Comparison of ENCODE assay signal across 13 mouse cellular contexts in genomic region chr17:72265171-72266022, GRCm38 (mm10).
A peak's percentile ranks its signal among the peaks of the same experiment; 100 is the strongest.
DNase-seq lines count a peak whose midpoint lies in the region; ATAC-seq and TF ChIP-seq lines count a peak whose summit lies in the region.
"Had no signal": no experiment of that assay in that cellular context is flagged by ENCODE, and none has a peak within 500 bp of the region (broad histone marks: within the 10 kb centered on the region; RNA-seq: fewer than 3 reads in every experiment).

No protein-coding gene starts in this region.

- no peak for ATAC-seq in limb, embryonic 14.5 days (ENCODE audit: low FRiP score, low read depth)
- ATAC-seq in CD4-positive, CD25-positive, alpha-beta regulatory T cell, adult 4 months: no peak
- ATAC-seq: inflammation-experienced regulatory T-cells, adult 6 months; midbrain, embryonic 15.5 days had no signal

- no peaks in the 10 kb centered on the region for H3K79me2 ChIP-seq in heart, adult 2 months (replicated peaks; ENCODE audit: control insufficient read depth, insufficient read depth, low read length)

- no peak for TF ChIP-seq EP300 in heart, adult 2 months (IDR thresholded peaks at IDR 0.05; ENCODE audit: insufficient read depth, low read depth, low read length)

- no peaks in the 10 kb centered on the region for H3K27me3 ChIP-seq in heart, adult 2 months (ENCODE audit: control insufficient read depth, insufficient read depth, low read length)
- no peaks in the 10 kb centered on the region for H3K27me3 ChIP-seq in limb, embryonic 14.5 days (ENCODE audit: control insufficient read depth, insufficient read depth, low read length)
- H3K27me3 ChIP-seq in limb, embryonic 10.5 days (ENCODE audit: low read depth, poor library complexity, severe bottlenecking): no peaks in the 10 kb centered on the region
- H3K27me3 ChIP-seq: CH12.LX; liver, embryonic 13.5 days; midbrain, embryonic 15.5 days had no signal

- no peaks in the 10 kb centered on the region for H3K4me1 ChIP-seq in heart, adult 2 months (ENCODE audit: control insufficient read depth, insufficient read depth, low read length)
- H3K4me1 ChIP-seq in limb, embryonic 14.5 days (ENCODE audit: control insufficient read depth, insufficient read depth, low read length): peaks cover 5% of the 10 kb centered on the region; the same call in 1 of the 2 replicates
- no peaks in the 10 kb centered on the region for H3K4me1 ChIP-seq in limb, embryonic 10.5 days
- H3K4me1 ChIP-seq: liver, embryonic 13.5 days; midbrain, embryonic 15.5 days had no signal

- WGBS in heart, adult 2 months: 80% methylated on average over 9 of the region's 9 CpGs
- 55% methylated on average over 9 of the region's 9 CpGs for WGBS in limb, embryonic 14.5 days
- 89% methylated on average over 9 of the region's 9 CpGs for WGBS in limb, embryonic 10.5 days

- no peaks in the 10 kb centered on the region for H3K9me3 ChIP-seq in limb, embryonic 14.5 days (ENCODE audit: control insufficient read depth, low read length)
- H3K9me3 ChIP-seq in limb, embryonic 10.5 days (replicated peaks): no peaks in the 10 kb centered on the region
- H3K9me3 ChIP-seq: liver, embryonic 13.5 days; midbrain, embryonic 15.5 days had no signal

- intact Hi-C loops in heart, postnatal 10 days (cut with DNase I): no loop called here
- intact Hi-C loops in heart, adult 2 months (cut with DNase I): no loop called here

- H3K4me3 ChIP-seq in heart, adult 2 months: no peak overlapping the region
- no peak overlapping the region for H3K4me3 ChIP-seq in limb, embryonic 14.5 days (replicated peaks; ENCODE audit: low read length)
- no peak overlapping the region for H3K4me3 ChIP-seq in limb, embryonic 10.5 days
- H3K4me3 ChIP-seq: liver, embryonic 13.5 days; midbrain, embryonic 15.5 days had no signal

- no peak overlapping the region for H3K27ac ChIP-seq in heart, adult 2 months
- no peak overlapping the region for H3K27ac ChIP-seq in limb, embryonic 14.5 days (replicated peaks; ENCODE audit: low read depth, low read length)
- no peak overlapping the region for H3K27ac ChIP-seq in limb, embryonic 10.5 days
- H3K27ac ChIP-seq: liver, embryonic 13.5 days; midbrain, embryonic 15.5 days had no signal

- TF ChIP-seq POLR2A in heart, adult 2 months (IDR thresholded peaks at IDR 0.05; ENCODE audit: insufficient read depth, low read depth, low read length): no peak
- TF ChIP-seq POLR2A in limb, embryonic 14.5 days (IDR thresholded peaks at IDR 0.05; ENCODE audit: borderline replicate concordance, extremely low read depth, insufficient read depth, insufficient read length): no peak

- DNase-seq in heart, postnatal 10 days: peak; percentile 15 to 17
- no peak for DNase-seq in heart, adult 2 months
- DNase-seq in limb, embryonic 14.5 days (ENCODE audit: low spot score): peak; percentile 56
- DNase-seq in limb, embryonic 10.5 days (ENCODE audit: low spot score): no peak
- peak; percentile 5 for DNase-seq in urinary bladder, postnatal 14 days (ENCODE audit: low spot score)
- no peak for DNase-seq in urinary bladder, adult 2 months (ENCODE audit: low spot score)
- DNase-seq in cerebellum, adult 11-12 months: no peak
- DNase-seq: liver, embryonic 13.5 days; thymus, postnatal 25 days had no signal

- TF ChIP-seq CTCF in heart, adult 2 months (IDR thresholded peaks at IDR 0.05): no peak

- no peak overlapping the region for H3K4me2 ChIP-seq in limb, embryonic 14.5 days (replicated peaks; ENCODE audit: low read depth, low read length, severe bottlenecking)
- H3K4me2 ChIP-seq: liver, embryonic 13.5 days; midbrain, embryonic 15.5 days had no signal

- no peak overlapping the region for H3K9ac ChIP-seq in heart, adult 2 months (ENCODE audit: low read depth, low read length)
- no peak overlapping the region for H3K9ac ChIP-seq in limb, embryonic 14.5 days (ENCODE audit: low read depth, low read length, severe bottlenecking)
- H3K9ac ChIP-seq: liver, embryonic 13.5 days; midbrain, embryonic 15.5 days had no signal

- H3K36me3 ChIP-seq in heart, adult 2 months (ENCODE audit: control insufficient read depth, insufficient read depth, low read length): no peaks in the 10 kb centered on the region
- H3K36me3 ChIP-seq in limb, embryonic 14.5 days (ENCODE audit: control insufficient read depth, insufficient read depth, low read length): no peaks in the 10 kb centered on the region
- H3K36me3 ChIP-seq in limb, embryonic 10.5 days: no peaks in the 10 kb centered on the region
- H3K36me3 ChIP-seq: liver, embryonic 13.5 days; midbrain, embryonic 15.5 days had no signal

Comparison
In these comparisons a context has a peak if more than half of its experiments do, and no peak if none do; other contexts are left out.
1. DNase-seq: peak in heart, postnatal 10 days (2 of 2), limb, embryonic 14.5 days (single experiment) and urinary bladder, postnatal 14 days (single experiment); none in heart, adult 2 months (0 of 2), limb, embryonic 10.5 days (single experiment), urinary bladder, adult 2 months (single experiment) and cerebellum, adult 11-12 months (single experiment).